ENCODE assay signal across 8 mouse cellular contexts in genomic region chr4:127169346-127170221, GRCm38 (mm10). TPM values are rescaled to one million over a fixed set of nuclear protein-coding genes. Genes with fewer than 3 reads are reported as not detected.
A peak's percentile ranks its signal among the peaks of the same experiment; 100 is the strongest.
DNase-seq lines count a peak whose midpoint lies in the region; ATAC-seq and TF ChIP-seq lines count a peak whose summit lies in the region.

No protein-coding gene starts in this region.

- 0 out of 2 replicates have a peak, but pooled peaks have one; percentile 16 for TF ChIP-seq POLR2A in cortical plate, adult 2 months (IDR thresholded peaks at IDR 0.05; ENCODE audit: extremely low read depth, insufficient read depth, low read length)

- TF ChIP-seq CTCF in lung, embryonic 14.5 days (IDR thresholded peaks at IDR 0.05; ENCODE audit: low read depth) = no peak
- no peak for TF ChIP-seq CTCF in cortical plate, adult 2 months (IDR thresholded peaks at IDR 0.05; ENCODE audit: extremely low read depth, insufficient read depth, low read length)

- peak; percentile 45 for ATAC-seq in lung, embryonic 14.5 days (ENCODE audit: insufficient read depth)
- ATAC-seq in heart, embryonic 16.5 days (replicated peaks; ENCODE audit: extremely low read depth, insufficient read depth, low FRiP score) = peak; percentile 21; the same call in 1 of the 2 replicates
- peak; percentile 26; the same call in 1 of the 2 replicates for ATAC-seq in limb, embryonic 13.5 days (ENCODE audit: low FRiP score, low read depth)
- peak; percentile 50 for ATAC-seq in neural tube, embryonic 13.5 days (ENCODE audit: low read depth)

- 0 out of 2 replicates have a peak, but pooled peaks cover 5% of the 10 kb centered on the region for H3K4me1 ChIP-seq in lung, embryonic 14.5 days (ENCODE audit: insufficient read depth)
- H3K4me1 ChIP-seq in cortical plate, adult 2 months (ENCODE audit: control insufficient read depth, insufficient read depth, low read length) = no peaks in the 10 kb centered on the region
- H3K4me1 ChIP-seq in heart, embryonic 16.5 days (ENCODE audit: control insufficient read depth, insufficient read depth, low read length) = peaks cover 12% of the 10 kb centered on the region
- peaks cover 17% of the 10 kb centered on the region for H3K4me1 ChIP-seq in limb, embryonic 13.5 days
- H3K4me1 ChIP-seq in neural tube, embryonic 13.5 days (replicated peaks) = peaks cover 65% of the 10 kb centered on the region

- peaks cover 40% of the 10 kb centered on the region for H3K27me3 ChIP-seq in lung, embryonic 14.5 days (ENCODE audit: insufficient read depth, low read length)
- peaks cover 53% of the 10 kb centered on the region for H3K27me3 ChIP-seq in heart, embryonic 16.5 days (ENCODE audit: control insufficient read depth, insufficient read depth, low read length)
- H3K27me3 ChIP-seq in limb, embryonic 13.5 days = peaks cover 82% of the 10 kb centered on the region
- H3K27me3 ChIP-seq in neural tube, embryonic 13.5 days = peaks cover 36% of the 10 kb centered on the region

- H3K27ac ChIP-seq in lung, embryonic 14.5 days (ENCODE audit: low read depth) = no peak overlapping the region
- peak overlapping the region; percentile 95 for H3K27ac ChIP-seq in cortical plate, adult 2 months (ENCODE audit: insufficient read depth, low read length)
- no peak overlapping the region for H3K27ac ChIP-seq in heart, embryonic 16.5 days (ENCODE audit: low read length)
- H3K27ac ChIP-seq in limb, embryonic 13.5 days = no peak overlapping the region
- H3K27ac ChIP-seq in neural tube, embryonic 13.5 days (replicated peaks) = peak overlapping the region; percentile 87

- DNase-seq in lung, embryonic 14.5 days = peak; percentile 18
- no peak for DNase-seq in lung, postnatal 14 days
- DNase-seq in ZHBTc4 (ENCODE audit: low read depth, low spot score) = peak; percentile 45
- no peak for DNase-seq in right cerebral cortex, postnatal 4 days

- H3K9ac ChIP-seq in lung, embryonic 14.5 days = peak overlapping the region; percentile 48
- H3K9ac ChIP-seq in heart, embryonic 16.5 days (ENCODE audit: low read length) = peak overlapping the region; percentile 69
- peak overlapping the region; percentile 69 for H3K9ac ChIP-seq in limb, embryonic 13.5 days
- H3K9ac ChIP-seq in neural tube, embryonic 13.5 days = peak overlapping the region; percentile 94

- peak overlapping the region; percentile 66 for H3K4me3 ChIP-seq in lung, embryonic 14.5 days (ENCODE audit: low read depth, low read length)
- H3K4me3 ChIP-seq in cortical plate, adult 2 months (ENCODE audit: insufficient read depth, low read length) = peak overlapping the region; percentile 55
- peak overlapping the region; percentile 74 for H3K4me3 ChIP-seq in heart, embryonic 16.5 days (ENCODE audit: low read length)
- peak overlapping the region; percentile 72 for H3K4me3 ChIP-seq in limb, embryonic 13.5 days
- H3K4me3 ChIP-seq in neural tube, embryonic 13.5 days = peak overlapping the region; percentile 90

- H3K4me2 ChIP-seq in lung, embryonic 14.5 days = peak overlapping the region; percentile 99
- H3K4me2 ChIP-seq in heart, embryonic 16.5 days (ENCODE audit: low read depth, low read length) = peak overlapping the region; percentile 99
- peak overlapping the region; percentile 100 for H3K4me2 ChIP-seq in limb, embryonic 13.5 days (replicated peaks)
- peak overlapping the region; percentile 78 for H3K4me2 ChIP-seq in neural tube, embryonic 13.5 days

- H3K9me3 ChIP-seq in lung, embryonic 14.5 days (ENCODE audit: low read depth, low read length) = no peaks in the 10 kb centered on the region
- 0 out of 2 replicates have a peak, but pooled peaks cover 4% of the 10 kb centered on the region for H3K9me3 ChIP-seq in heart, embryonic 16.5 days (replicated peaks; ENCODE audit: control insufficient read depth, low read length)
- no peaks in the 10 kb centered on the region for H3K9me3 ChIP-seq in limb, embryonic 13.5 days
- H3K9me3 ChIP-seq in neural tube, embryonic 13.5 days = no peaks in the 10 kb centered on the region

- no peaks in the 10 kb centered on the region for H3K36me3 ChIP-seq in lung, embryonic 14.5 days (ENCODE audit: insufficient read depth)
- no peaks in the 10 kb centered on the region for H3K36me3 ChIP-seq in heart, embryonic 16.5 days (ENCODE audit: control insufficient read depth, insufficient read depth)
- H3K36me3 ChIP-seq in limb, embryonic 13.5 days = no peaks in the 10 kb centered on the region
- no peaks in the 10 kb centered on the region for H3K36me3 ChIP-seq in neural tube, embryonic 13.5 days

- WGBS in lung, embryonic 14.5 days = 2% methylated on average over 35 of the region's 51 CpGs
- 3% methylated on average over 49 of the region's 51 CpGs for WGBS in heart, embryonic 16.5 days
- 3% methylated on average over 43 of the region's 51 CpGs for WGBS in limb, embryonic 13.5 days
- WGBS in neural tube, embryonic 13.5 days = 2% methylated on average over 50 of the region's 51 CpGs

RNA-seq across cellular contexts. Expression of gene Dlgap3, which starts 0.6 kb away (rescaled TPM):
- 0.97 and 1.4 TPM in 2 replicates for polyA plus RNA-seq in lung, embryonic 14.5 days (2014; fragmentation: Nextera tagmentation; extraction: Ambion mirVana)
- polyA plus RNA-seq in cortical plate, adult 2 months (2012; rRNA removed) = 222 and 224 TPM in 2 replicates
- polyA plus RNA-seq in heart, embryonic 16.5 days (2015; fragmentation: Nextera tagmentation; extraction: Ambion mirVana) = 0.39 and 0.45 TPM in 2 replicates
- polyA plus RNA-seq in limb, embryonic 13.5 days (2015; fragmentation: Nextera tagmentation; extraction: Ambion mirVana) = 0.53 and 0.55 TPM in 2 replicates
- polyA plus RNA-seq in neural tube, embryonic 13.5 days (2015; fragmentation: Nextera tagmentation; extraction: Ambion mirVana) = 12.3 and 13.4 TPM in 2 replicates

RNA-seq across cellular contexts. Expression of gene Tmem35b, which starts 46.1 kb away (rescaled TPM):
- polyA plus RNA-seq in lung, embryonic 14.5 days (2014; fragmentation: Nextera tagmentation; extraction: Ambion mirVana) = 13.1 and 14.9 TPM in 2 replicates
- polyA plus RNA-seq in cortical plate, adult 2 months (2012; rRNA removed) = 9.5 and 11.6 TPM in 2 replicates
- polyA plus RNA-seq in heart, embryonic 16.5 days (2015; fragmentation: Nextera tagmentation; extraction: Ambion mirVana) = 14.2 and 14.4 TPM in 2 replicates
- polyA plus RNA-seq in limb, embryonic 13.5 days (2015; fragmentation: Nextera tagmentation; extraction: Ambion mirVana) = 16.9 and 20.8 TPM in 2 replicates
- 18.6 and 18.8 TPM in 2 replicates for polyA plus RNA-seq in neural tube, embryonic 13.5 days (2015; fragmentation: Nextera tagmentation; extraction: Ambion mirVana)

Comparison
In these comparisons a context has a peak if more than half of its experiments do, and no peak if none do; other contexts are left out.
1. DNase-seq: peak in lung, embryonic 14.5 days (single experiment) and ZHBTc4 (single experiment); none in lung, postnatal 14 days (single experiment) and right cerebral cortex, postnatal 4 days (single experiment).
2. H3K27ac ChIP-seq: peak in cortical plate, adult 2 months (single experiment) and neural tube, embryonic 13.5 days (single experiment); none in lung, embryonic 14.5 days (single experiment), heart, embryonic 16.5 days (single experiment) and limb, embryonic 13.5 days (single experiment).
3. RNA of gene Dlgap3, which starts 0.6 kb away (polyA plus RNA-seq): 222 to 224 TPM in cortical plate, adult 2 months; 12.3 to 13.4 TPM in neural tube, embryonic 13.5 days, 0.97 to 1.4 TPM in lung, embryonic 14.5 days, 0.53 to 0.55 TPM in limb, embryonic 13.5 days and 0.39 to 0.45 TPM in heart, embryonic 16.5 days; every median in the first group is over 10 times any median in the second.
4. Peak in every context shown above with its lines, with median percentiles within 50 percentile points of each other: ATAC-seq, H3K4me2 ChIP-seq, H3K4me3 ChIP-seq and H3K9ac ChIP-seq.